Mouse (Mus musculus) limb, embryonic 14.5 days (tissue): ENCODE data around the gene Magi2. TPM values are rescaled to one million over a fixed set of nuclear protein-coding genes. Genes with fewer than 3 reads are reported as not detected.

Experiments used
- ATAC-seq: fragments of 200-750 bp; cut with Nextera tagmentation; 2 replicates; pipeline ENCODE4 v1.8.0; 2017; ENCODE audit warnings: low read depth, moderate number of reproducible peaks, moderate TSS enrichment; ENCODE audit not compliant: low FRiP score
- DNase-seq: peaks from one replicate; pipeline ENCODE4 v3.0.0-alpha.2; 2015; ENCODE audit warnings: low spot score
- H3K27ac ChIP-seq: fragments of 300-500 bp; sonication (generic); replicated peaks from 2 replicates; pipeline ENCODE4 v1.5.1; 2014; ENCODE audit warnings: low read depth, mild to moderate bottlenecking, low read length, moderate library complexity, mixed read lengths
- H3K27me3 ChIP-seq: fragments of 300-500 bp; sonication (generic); 2 replicates; pipeline ENCODE4 v1.6.1; 2014; ENCODE audit warnings: low read length, mixed read lengths; ENCODE audit not compliant: control insufficient read depth, insufficient read depth
- H3K36me3 ChIP-seq: fragments of 300-500 bp; sonication (generic); 2 replicates; pipeline ENCODE4 v1.6.1; 2014; ENCODE audit warnings: mild to moderate bottlenecking, low read length, moderate library complexity, mixed read lengths; ENCODE audit not compliant: control insufficient read depth, insufficient read depth
- H3K4me1 ChIP-seq: fragments of 300-500 bp; sonication (generic); 2 replicates; pipeline ENCODE4 v1.6.1; 2014; ENCODE audit warnings: antibody characterized with exemption, low read length, mixed read lengths; ENCODE audit not compliant: control insufficient read depth, insufficient read depth
- H3K4me2 ChIP-seq: fragments of 300-500 bp; sonication (generic); replicated peaks from 2 replicates; pipeline ENCODE4 v1.6.1; 2014; ENCODE audit warnings: low read depth, mild to moderate bottlenecking, low read length, moderate library complexity; ENCODE audit not compliant: severe bottlenecking
- H3K4me3 ChIP-seq: fragments of 300-500 bp; sonication (generic); replicated peaks from 2 replicates; pipeline ENCODE4 v1.5.1; 2014; ENCODE audit warnings: low read length
- H3K9ac ChIP-seq: fragments of 300-500 bp; sonication (generic); 2 replicates; pipeline ENCODE4 v1.6.1; 2014; ENCODE audit warnings: mild to moderate bottlenecking, low read depth, low read length, moderate library complexity; ENCODE audit not compliant: severe bottlenecking
- H3K9me3 ChIP-seq: fragments of 300-500 bp; sonication (generic); 2 replicates; pipeline ENCODE4 v1.6.1; 2016; ENCODE audit warnings: low read length; ENCODE audit not compliant: control insufficient read depth
- POLR2A ChIP-seq: fragments of 200-500 bp; IDR thresholded peaks from 2 replicates; pipeline ENCODE4 v1.8.0; 2012; ENCODE audit warnings: inconsistent platforms, mild to moderate bottlenecking, moderate library complexity, borderline replicate concordance; ENCODE audit not compliant: insufficient read depth, insufficient read length; ENCODE audit errors: extremely low read depth
- WGBS: fragments of 180-500 bp; shearing (Covaris S2); extraction: QIAGEN DNeasy Blood & Tissue Kit; methylation state at CpG from one replicate; pipeline ENCODE4 v1.1.7; 2014; 5-methylcytosine and 5-hydroxymethylcytosine counted together
- polyA plus RNA-seq, 2 experiments: library from polyadenylated mRNA; depleted of rRNA in 1 of 2; stranded (reverse) in 1 of 2; unstranded in 1 of 2; fragments of >200 nt; fragmentation: Nextera tagmentation in 1 of 2; extraction: Ambion mirVana in 1 of 2; gene quantifications; 2 replicates each; pipeline versions ENCODE4 v1.2.1 to v1.2.3; 2012 to 2014

Gene Magi2
- polyA plus RNA-seq, 2 experiments = 4.0 to 4.5 TPM

- Histone ChIP-seq H3K4me2 (no peak overlapping the region), H3K4me1 (no peaks in the 10 kb centered on the region), H3K27me3 (no peaks in the 10 kb centered on the region), H3K27ac (no peak overlapping the region), H3K9me3 (no peaks in the 10 kb centered on the region), H3K36me3 (no peaks in the 10 kb centered on the region), H3K9ac (no peak overlapping the region), H3K4me3 (no peak overlapping the region)
- no peak for TF ChIP-seq POLR2A
- ATAC-seq (no peak), DNase-seq (no peak)
- 38% methylated on average over 5 of the region's 5 CpGs for WGBS
These were observed 1317.5 kb downstream of the Magi2 start for GRCm38 (mm10) chr5:20544374-20544773.

GRCm38 (mm10) chr5:20559378-20559777, 1332.5 kb downstream of the Magi2 start:
- ATAC-seq (no peak), DNase-seq (no peak)
- Histone ChIP-seq H3K27ac (no peak overlapping the region), H3K9me3 (no peaks in the 10 kb centered on the region), H3K27me3 (no peaks in the 10 kb centered on the region), H3K4me2 (no peak overlapping the region), H3K4me1 (no peaks in the 10 kb centered on the region), H3K36me3 (no peaks in the 10 kb centered on the region), H3K4me3 (no peak overlapping the region), H3K9ac (no peak overlapping the region)
- no peak for TF ChIP-seq POLR2A
- WGBS = 92% methylated on average over 2 of the region's 2 CpGs

DNA sequence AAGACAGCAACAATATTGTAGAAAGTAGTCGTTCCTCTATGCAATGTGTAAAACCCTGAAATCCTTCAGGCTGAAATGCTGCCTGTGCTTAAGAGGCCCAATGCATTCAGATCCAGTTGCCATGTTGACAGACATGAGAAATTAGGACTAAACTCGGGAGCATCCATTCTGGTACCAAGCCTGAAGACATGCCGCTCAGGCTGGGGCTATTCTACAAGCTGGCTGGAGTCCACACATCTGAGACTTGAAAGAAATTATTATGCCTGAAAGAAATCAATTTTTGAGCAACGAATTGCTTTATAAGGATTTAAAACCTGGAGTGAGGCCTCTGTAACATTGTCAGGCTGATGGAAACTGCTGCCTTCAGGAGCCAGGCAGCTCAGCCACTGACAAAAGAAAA, 1333.0 kb downstream of the Magi2 start:
- Histone ChIP-seq H3K36me3 (no peaks in the 10 kb centered on the region), H3K27me3 (no peaks in the 10 kb centered on the region), H3K9me3 (no peaks in the 10 kb centered on the region), H3K4me3 (no peak overlapping the region), H3K9ac (no peak overlapping the region), H3K27ac (no peak overlapping the region), H3K4me2 (no peak overlapping the region), H3K4me1 (no peaks in the 10 kb centered on the region)
- TF ChIP-seq POLR2A = no peak
- ATAC-seq = no peak
- WGBS = 80% methylated on average over 4 of the region's 4 CpGs
- no peak for DNase-seq

- H3K4me3 ChIP-seq = no peak overlapping the region
- no peaks in the 10 kb centered on the region for H3K9me3 ChIP-seq
- DNase-seq = no peak
- H3K27ac ChIP-seq = no peak overlapping the region
- no peaks in the 10 kb centered on the region for H3K36me3 ChIP-seq
- H3K9ac ChIP-seq = no peak overlapping the region
- H3K4me2 ChIP-seq = no peak overlapping the region
- no peaks in the 10 kb centered on the region for H3K27me3 ChIP-seq
- ATAC-seq = no peak
- H3K4me1 ChIP-seq = no peaks in the 10 kb centered on the region
- TF ChIP-seq POLR2A = no peak
- WGBS = 93% methylated on average over 6 of the region's 6 CpGs
These were observed 1341.6 kb downstream of the Magi2 start for GRCm38 (mm10) chr5:20568421-20568820.

DNA sequence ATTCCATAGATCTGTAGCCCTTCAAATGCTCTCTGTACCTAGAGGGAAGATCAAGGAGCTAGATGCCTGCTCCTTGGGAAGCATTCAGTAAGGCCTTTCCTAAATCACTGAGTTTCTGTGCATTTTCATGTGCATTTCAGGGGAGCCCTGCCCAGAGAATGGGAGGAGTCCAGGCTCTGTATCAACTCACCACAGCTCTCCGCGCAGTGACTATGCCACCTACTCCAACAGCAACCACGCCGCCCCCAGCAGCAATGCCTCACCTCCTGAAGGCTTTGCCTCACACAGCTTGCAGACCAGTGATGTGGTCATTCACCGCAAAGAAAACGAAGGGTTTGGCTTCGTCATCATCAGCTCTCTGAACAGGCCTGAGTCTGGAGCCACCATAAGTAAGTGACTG, 1342.1 kb downstream of the Magi2 start:
- DNase-seq (no peak), ATAC-seq (no peak)
- WGBS = 93% methylated on average over 7 of the region's 7 CpGs
- Histone ChIP-seq H3K36me3 (no peaks in the 10 kb centered on the region), H3K4me2 (no peak overlapping the region), H3K9me3 (no peaks in the 10 kb centered on the region), H3K4me1 (no peaks in the 10 kb centered on the region), H3K4me3 (no peak overlapping the region), H3K27me3 (no peaks in the 10 kb centered on the region), H3K9ac (no peak overlapping the region), H3K27ac (no peak overlapping the region)
- TF ChIP-seq POLR2A = no peak

DNA sequence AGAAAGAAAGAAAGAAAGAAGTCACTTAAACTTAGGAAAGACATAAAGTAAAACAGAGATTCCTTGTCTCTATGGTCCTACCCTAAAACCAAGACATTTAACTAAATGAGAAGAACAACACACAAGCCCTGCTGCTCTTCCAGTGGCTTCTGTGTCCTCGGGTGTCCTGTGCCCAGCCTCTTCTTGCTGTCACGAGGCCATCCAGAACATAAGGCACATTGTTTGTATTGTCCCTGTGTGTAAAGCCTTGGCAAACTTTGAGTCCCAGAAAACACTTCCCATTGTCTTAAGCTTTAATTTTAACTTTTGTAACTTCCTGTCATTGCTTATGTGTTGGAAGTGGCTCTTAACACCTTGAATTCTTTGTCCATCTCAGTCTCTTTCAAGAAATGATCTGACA, 1348.0 kb downstream of the Magi2 start:
- no peak for TF ChIP-seq POLR2A
- H3K9me3 ChIP-seq = no peaks in the 10 kb centered on the region
- no peak overlapping the region for H3K27ac ChIP-seq
- H3K27me3 ChIP-seq = no peaks in the 10 kb centered on the region
- no peaks in the 10 kb centered on the region for H3K36me3 ChIP-seq
- ATAC-seq = no peak
- H3K4me1 ChIP-seq = no peaks in the 10 kb centered on the region
- H3K4me2 ChIP-seq = no peak overlapping the region
- 78% methylated on average over 2 of the region's 2 CpGs for WGBS
- no peak for DNase-seq
- H3K4me3 ChIP-seq = no peak overlapping the region
- no peak overlapping the region for H3K9ac ChIP-seq
